Mouse (Mus musculus) embryonic facial prominence, embryonic 11.5 days (tissue): ENCODE results near the gene Capza2. TPM values are rescaled to one million over a fixed set of nuclear protein-coding genes. Genes with fewer than 3 reads are reported as not detected.

Source experiments
- ATAC-seq: fragments of 200-750 bp; cut with Nextera tagmentation; replicated peaks from 2 replicates; pipeline ENCODE4 v1.8.0; 2017; ENCODE audit warnings: low read depth; ENCODE audit not compliant: insufficient number of reproducible peaks, low FRiP score, low TSS enrichment
- DNase-seq: peaks from one replicate; pipeline ENCODE4 v3.0.0-alpha.2; 2015; ENCODE audit warnings: low spot score
- H3K27ac ChIP-seq: fragments of 300-500 bp; sonication (generic); replicated peaks from 2 replicates; pipeline ENCODE4 v1.5.1; 2014; ENCODE audit warnings: mild to moderate bottlenecking, low read depth, low read length, control low read depth
- H3K27me3 ChIP-seq: fragments of 300-500 bp; sonication (generic); 2 replicates; pipeline ENCODE4 v1.6.1; 2014; ENCODE audit warnings: mild to moderate bottlenecking, low read length, moderate library complexity, mixed read lengths; ENCODE audit not compliant: control insufficient read depth, insufficient read depth
- H3K36me3 ChIP-seq: fragments of 300-500 bp; sonication (generic); replicated peaks from 2 replicates; pipeline ENCODE4 v1.6.1; 2014; ENCODE audit warnings: low read depth, mild to moderate bottlenecking, low read length, moderate library complexity, mixed read lengths; ENCODE audit not compliant: control insufficient read depth, insufficient read depth
- H3K4me1 ChIP-seq: fragments of 300-500 bp; sonication (generic); 2 replicates; pipeline ENCODE4 v1.6.1; 2014; ENCODE audit warnings: low read length, mixed read lengths; ENCODE audit not compliant: control insufficient read depth, insufficient read depth
- H3K4me2 ChIP-seq: fragments of 300-500 bp; sonication (generic); 2 replicates; pipeline ENCODE4 v1.6.1; 2014; ENCODE audit warnings: low read depth, mild to moderate bottlenecking, control low read depth, low read length, moderate library complexity
- H3K4me3 ChIP-seq: fragments of 300-500 bp; sonication (generic); 2 replicates; pipeline ENCODE4 v1.5.1; 2014; ENCODE audit warnings: low read depth, low read length, control low read depth
- H3K9ac ChIP-seq: fragments of 300-500 bp; sonication (generic); replicated peaks from 2 replicates; pipeline ENCODE4 v1.6.1; 2014; ENCODE audit warnings: mild to moderate bottlenecking, control low read depth, low read length
- H3K9me3 ChIP-seq: fragments of 300-500 bp; sonication (generic); replicated peaks from 2 replicates; pipeline ENCODE4 v1.6.1; 2016; ENCODE audit warnings: mild to moderate bottlenecking, low read length, inconsistent platforms, mixed read lengths; ENCODE audit not compliant: control insufficient read depth
- WGBS: fragments of 180-500 bp; shearing (Covaris S2); extraction: QIAGEN DNeasy Blood & Tissue Kit; methylation state at CpG from one replicate; pipeline ENCODE4 v1.1.7; 2014; 5-methylcytosine and 5-hydroxymethylcytosine counted together
- polyA plus RNA-seq: library from polyadenylated mRNA; unstranded; fragments of >200 nt; fragmentation: Nextera tagmentation; extraction: Ambion mirVana; gene quantifications from 2 replicates; pipeline ENCODE4 v1.2.1, GENCODE M21; 2014

Gene Capza2
- polyA plus RNA-seq, 1 experiment from 2014 or later: 252 TPM

DNA sequence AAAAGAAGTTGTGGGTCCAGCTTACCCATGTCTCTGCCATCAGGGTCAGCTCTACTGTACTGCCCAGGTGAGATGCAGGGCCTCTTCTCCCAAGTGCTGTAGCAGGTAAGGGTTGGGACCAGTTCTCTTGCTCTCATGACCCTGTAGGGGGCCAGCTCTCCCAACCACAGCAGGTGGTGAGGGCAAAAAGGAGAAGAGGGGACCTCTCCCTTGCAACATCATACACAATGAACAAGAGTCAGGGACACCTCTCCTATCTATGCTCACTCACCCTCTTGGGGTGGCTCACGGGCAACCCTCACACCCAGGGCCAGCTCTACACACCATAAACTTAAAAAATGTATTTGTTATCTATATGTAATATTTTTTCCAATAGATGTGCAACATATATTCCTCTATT lies 29.1 kb upstream of the Capza2 start:
- Histone ChIP-seq H3K4me3 (no peak overlapping the region), H3K27me3 (no peaks in the 10 kb centered on the region), H3K4me1 (no peaks in the 10 kb centered on the region), H3K27ac (no peak overlapping the region), H3K4me2 (no peak overlapping the region), H3K36me3 (no peaks in the 10 kb centered on the region), H3K9me3 (no peaks in the 10 kb centered on the region), H3K9ac (no peak overlapping the region)
- no peak for DNase-seq
- 68% methylated on average over 1 of the region's 1 CpGs for WGBS
- no peak for ATAC-seq

GRCm38 (mm10) chr6:17611352-17612010 lies 24.6 kb upstream of the Capza2 start:
- Histone ChIP-seq H3K27me3 (no peaks in the 10 kb centered on the region), H3K36me3 (no peaks in the 10 kb centered on the region), H3K9me3 (no peaks in the 10 kb centered on the region), H3K27ac (no peak overlapping the region), H3K4me2 (no peak overlapping the region), H3K4me3 (no peak overlapping the region), H3K9ac (no peak overlapping the region), H3K4me1 (no peaks in the 10 kb centered on the region)
- ATAC-seq (no peak), DNase-seq (no peak)
- WGBS: 89% methylated on average over 11 of the region's 11 CpGs

DNA sequence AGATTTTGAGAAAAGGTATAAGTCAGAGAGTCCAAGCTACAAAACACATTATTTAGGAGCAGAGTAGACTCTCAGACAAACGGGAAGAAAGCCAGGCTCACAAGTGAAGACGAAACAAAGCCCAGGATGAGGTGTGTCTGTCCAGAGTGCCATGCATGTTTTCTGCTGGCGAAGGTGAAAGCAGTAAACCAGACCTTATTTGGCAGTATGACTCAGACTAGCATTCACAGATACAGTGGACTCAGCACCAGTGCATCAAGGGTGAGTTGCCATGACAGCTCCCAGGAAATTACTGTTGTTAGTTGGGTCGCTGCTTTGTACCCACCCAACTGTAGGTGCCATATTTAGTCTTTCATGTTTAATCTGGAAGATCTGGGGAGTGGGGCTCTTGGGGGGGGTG lies 23.4 kb upstream of the Capza2 start:
- WGBS: 87% methylated on average over 4 of the region's 4 CpGs
- H3K27me3 ChIP-seq: no peaks in the 10 kb centered on the region
- ATAC-seq: no peak

DNA sequence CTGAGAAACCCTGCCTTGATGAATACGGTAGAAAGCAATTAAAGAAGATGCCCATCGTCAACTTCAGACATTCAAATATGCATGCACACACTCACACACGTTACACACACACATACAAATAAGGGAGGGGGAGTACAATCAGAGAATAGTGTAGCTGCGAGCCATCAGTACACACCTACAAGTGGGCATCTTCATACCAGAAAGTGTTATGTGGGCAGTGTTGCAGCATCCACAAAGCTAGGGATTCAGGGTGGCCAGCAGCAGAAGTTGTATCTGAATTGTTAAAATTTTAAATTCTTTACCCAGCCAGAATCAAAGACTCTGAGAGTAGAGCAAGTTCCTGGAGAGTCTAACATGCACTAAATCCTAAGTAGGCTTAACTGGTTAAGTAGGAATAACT lies 15.2 kb upstream of the Capza2 start:
- H3K4me2 ChIP-seq: no peak overlapping the region
- no peaks in the 10 kb centered on the region for H3K27me3 ChIP-seq
- 87% methylated on average over 4 of the region's 4 CpGs for WGBS
- no peak overlapping the region for H3K27ac ChIP-seq
- DNase-seq (no peak), ATAC-seq (no peak)
- H3K9me3 ChIP-seq: no peaks in the 10 kb centered on the region
- no peak overlapping the region for H3K4me3 ChIP-seq
- H3K4me1 ChIP-seq: no peaks in the 10 kb centered on the region
- no peaks in the 10 kb centered on the region for H3K36me3 ChIP-seq
- H3K9ac ChIP-seq: no peak overlapping the region

More for the DNA sequence above, 23.4 kb upstream of the Capza2 start:
- Histone ChIP-seq H3K27ac (no peak overlapping the region), H3K4me1 (no peaks in the 10 kb centered on the region), H3K36me3 (no peaks in the 10 kb centered on the region), H3K9me3 (no peaks in the 10 kb centered on the region), H3K9ac (no peak overlapping the region), H3K4me3 (no peak overlapping the region), H3K4me2 (no peak overlapping the region)
- DNase-seq: no peak

- DNase-seq (no peak), ATAC-seq (no peak)
- H3K4me3 ChIP-seq: no peak overlapping the region
- H3K27me3 ChIP-seq: no peaks in the 10 kb centered on the region
- no peaks in the 10 kb centered on the region for H3K4me1 ChIP-seq
- H3K9me3 ChIP-seq: no peaks in the 10 kb centered on the region
- 40% methylated on average over 3 of the region's 3 CpGs for WGBS
- no peak overlapping the region for H3K4me2 ChIP-seq
- H3K36me3 ChIP-seq: no peaks in the 10 kb centered on the region
- no peak overlapping the region for H3K27ac ChIP-seq
- no peak overlapping the region for H3K9ac ChIP-seq
Measured at GRCm38 (mm10) chr6:17621436-17621835, 14.6 kb upstream of the Capza2 start.

GRCm38 (mm10) chr6:17628701-17629455 lies 7.2 kb upstream of the Capza2 start:
- Histone ChIP-seq H3K4me2 (no peak overlapping the region), H3K9me3 (no peaks in the 10 kb centered on the region), H3K27me3 (no peaks in the 10 kb centered on the region), H3K4me3 (no peak overlapping the region), H3K27ac (no peak overlapping the region), H3K9ac (no peak overlapping the region), H3K4me1 (no peaks in the 10 kb centered on the region), H3K36me3 (no peaks in the 10 kb centered on the region)
- DNase-seq: no peak
- WGBS: 62% methylated on average over 6 of the region's 6 CpGs
- no peak for ATAC-seq

DNA sequence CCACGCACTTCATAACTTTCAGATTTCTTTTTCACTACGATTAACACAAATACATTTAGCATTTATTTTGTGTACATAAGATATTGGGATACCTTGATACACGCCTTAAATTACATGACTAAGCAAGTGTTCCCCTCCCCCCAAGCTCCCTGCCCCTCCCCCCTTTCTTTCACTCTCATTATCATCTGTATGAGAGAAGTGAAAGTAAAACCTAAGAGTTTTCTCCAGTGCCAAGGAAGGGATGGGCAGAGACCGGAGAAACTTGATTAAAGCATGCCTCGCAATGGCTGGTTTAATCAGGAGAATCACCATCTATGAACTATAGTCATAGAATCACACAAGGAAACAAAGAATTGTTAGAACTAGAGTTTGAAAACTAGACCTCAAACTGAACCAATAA lies 6.3 kb upstream of the Capza2 start:
- Histone ChIP-seq H3K9ac (no peak overlapping the region), H3K4me3 (no peak overlapping the region), H3K36me3 (no peaks in the 10 kb centered on the region), H3K4me1 (no peaks in the 10 kb centered on the region), H3K27ac (no peak overlapping the region), H3K4me2 (no peak overlapping the region), H3K27me3 (no peaks in the 10 kb centered on the region), H3K9me3 (no peaks in the 10 kb centered on the region)
- DNase-seq (no peak), ATAC-seq (no peak)
- WGBS: 70% methylated on average over 5 of the region's 5 CpGs

GRCm38 (mm10) chr6:17631611-17632010 lies 4.4 kb upstream of the Capza2 start:
- Histone ChIP-seq H3K9ac (no peak overlapping the region), H3K4me2 (no peak overlapping the region), H3K27ac (no peak overlapping the region), H3K36me3 (no peaks in the 10 kb centered on the region), H3K9me3 (no peaks in the 10 kb centered on the region), H3K4me1 (no peaks in the 10 kb centered on the region), H3K27me3 (no peaks in the 10 kb centered on the region), H3K4me3 (no peak overlapping the region)
- WGBS: 85% methylated on average over 5 of the region's 5 CpGs
- DNase-seq (no peak), ATAC-seq (no peak)
